Mouse (Mus musculus) kidney, adult 11 months (tissue): ENCODE measurements around the gene Grin2c.

Experiments used
- DNase-seq: peaks from one replicate; pipeline ENCODE4 v3.0.0; 2022

Grin2c gene

DNA sequence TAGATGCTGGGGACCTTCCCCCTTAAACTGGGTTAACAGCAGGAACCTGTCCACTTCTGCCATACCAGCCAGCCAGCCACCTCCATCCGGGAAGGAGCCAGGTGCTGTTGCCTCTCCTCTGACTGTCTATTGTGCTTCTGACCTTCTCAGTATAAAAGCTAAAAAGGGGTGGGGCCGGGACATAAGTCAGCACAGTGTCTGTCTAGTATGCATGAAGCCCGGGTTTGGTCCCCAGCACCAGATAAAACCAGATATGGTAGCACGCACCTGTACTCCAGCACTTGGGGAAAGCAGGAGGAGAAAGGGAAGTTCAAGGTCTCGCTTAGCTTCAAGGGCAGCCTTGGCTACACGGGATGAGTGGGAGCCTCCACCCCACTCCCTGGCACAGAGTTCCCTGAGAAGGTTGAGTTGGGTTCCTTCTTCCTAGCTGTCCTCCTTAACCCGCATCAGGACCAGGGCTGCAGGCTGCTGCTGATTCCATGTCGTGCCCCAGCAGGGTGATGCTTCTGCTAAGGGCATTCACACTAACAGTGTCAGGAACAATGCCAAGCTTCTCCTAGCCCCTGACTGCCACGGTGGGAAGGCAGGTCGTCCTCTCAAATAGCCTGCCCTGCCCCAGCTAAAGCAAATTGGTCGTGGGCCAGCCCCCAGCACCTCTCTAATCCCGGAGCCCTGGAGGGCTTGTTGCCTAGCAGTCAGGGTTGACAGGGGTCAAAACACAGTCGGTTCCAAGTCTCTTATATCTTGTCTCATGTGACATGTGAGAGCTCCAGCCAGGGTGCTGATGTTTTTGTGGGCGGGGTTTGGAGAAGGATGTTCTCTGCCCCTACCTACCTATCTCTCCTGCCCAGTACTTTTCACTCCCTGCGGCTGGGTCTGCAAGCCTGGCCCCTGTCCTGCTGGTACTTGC is 37.8 kb downstream of the Grin2c start:
- no peak for DNase-seq

DNA sequence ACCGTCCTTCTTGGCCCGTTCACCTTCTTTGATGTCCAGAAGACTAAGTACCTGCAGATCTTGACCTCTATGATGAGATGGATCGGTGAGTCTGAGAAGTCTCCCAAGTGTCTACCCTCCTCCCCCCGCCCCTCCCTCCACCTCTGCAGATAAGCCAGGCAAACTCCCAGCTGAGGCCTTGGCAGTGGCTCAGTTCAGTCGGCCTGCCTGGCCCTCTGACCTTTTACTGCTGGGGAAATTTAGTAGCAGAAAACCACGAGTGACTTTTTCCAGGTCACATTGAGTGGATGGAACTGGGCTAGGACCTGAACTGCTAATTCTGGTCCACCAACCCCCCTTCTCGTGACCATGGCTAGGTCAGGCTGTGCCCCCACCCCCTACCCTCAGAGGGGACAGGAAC is 38.6 kb downstream of the Grin2c start:
- no peak for DNase-seq

DNA sequence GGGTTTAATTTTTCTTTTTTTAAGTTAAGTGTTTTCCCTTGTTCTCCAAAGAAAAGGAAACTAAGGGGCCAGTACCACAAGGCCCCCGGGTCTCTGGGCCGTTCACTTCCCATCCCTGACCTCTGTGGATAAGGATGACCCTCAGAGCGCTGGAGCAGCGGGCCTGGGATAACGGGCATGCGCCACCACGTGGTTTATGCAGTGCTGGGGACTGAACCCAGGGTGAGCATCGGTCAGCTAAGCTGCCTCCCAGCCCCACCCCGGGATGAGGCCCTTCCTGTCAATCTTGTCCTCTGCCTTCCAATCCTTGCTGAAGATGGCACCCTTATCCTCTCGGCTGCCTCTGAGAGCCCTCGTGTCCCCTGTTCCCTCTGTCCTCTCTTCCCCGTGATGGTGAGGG is 39.4 kb downstream of the Grin2c start:
- no peak for DNase-seq

DNA sequence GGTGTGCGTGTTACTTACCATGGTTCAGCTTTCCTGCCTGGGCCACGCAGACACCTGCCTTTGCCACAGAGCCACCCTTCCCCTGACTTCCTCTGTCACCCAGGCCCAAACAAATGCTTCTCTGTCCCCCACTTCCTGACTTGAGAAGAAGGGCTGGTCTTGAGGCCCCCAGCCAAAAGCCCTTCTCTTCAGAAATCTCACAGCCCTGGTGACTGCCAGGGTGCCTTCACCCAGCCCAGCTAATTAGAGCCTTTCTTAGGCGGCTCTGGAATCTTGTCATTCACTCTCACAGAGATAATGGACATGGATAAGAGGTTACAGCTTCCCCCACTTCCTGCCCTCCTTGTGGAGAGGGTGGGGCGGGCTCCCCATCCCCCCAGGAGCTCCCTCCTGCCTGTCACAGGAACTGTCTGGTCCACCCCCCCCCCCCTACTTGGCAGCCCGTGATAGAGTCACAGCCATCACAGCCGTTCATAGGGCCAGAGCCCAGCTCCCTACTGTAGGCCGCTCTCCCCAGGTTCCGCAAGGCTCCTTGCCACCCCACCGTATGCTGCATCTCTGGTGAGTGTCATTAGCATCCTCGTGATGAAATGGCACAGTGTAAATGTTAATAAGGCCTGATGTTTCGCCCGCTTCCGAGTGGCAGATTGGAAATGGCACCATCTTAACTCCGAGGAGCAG is 40.1 kb downstream of the Grin2c start:
- DNase-seq, result no peak

DNA sequence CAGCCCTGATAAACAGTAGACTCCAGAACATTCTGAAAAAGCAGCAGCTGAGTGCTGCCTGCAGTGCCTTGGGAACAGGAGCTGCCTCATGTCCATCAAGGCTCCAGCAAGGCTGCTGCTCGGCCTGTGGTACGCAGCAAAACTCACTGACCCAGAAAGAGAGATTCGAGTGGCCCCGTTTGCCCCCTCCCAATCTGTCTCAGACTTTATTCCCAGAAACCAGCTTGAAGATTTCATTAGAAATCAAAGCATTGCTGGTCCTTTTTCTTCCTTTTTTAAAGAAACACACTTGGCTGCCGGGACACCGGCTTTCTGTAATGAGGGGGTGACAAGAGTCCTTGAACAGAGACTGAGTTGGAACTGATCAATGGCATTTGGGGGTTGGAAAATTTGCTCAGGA is 41.7 kb downstream of the Grin2c start:
- no peak for DNase-seq

DNA sequence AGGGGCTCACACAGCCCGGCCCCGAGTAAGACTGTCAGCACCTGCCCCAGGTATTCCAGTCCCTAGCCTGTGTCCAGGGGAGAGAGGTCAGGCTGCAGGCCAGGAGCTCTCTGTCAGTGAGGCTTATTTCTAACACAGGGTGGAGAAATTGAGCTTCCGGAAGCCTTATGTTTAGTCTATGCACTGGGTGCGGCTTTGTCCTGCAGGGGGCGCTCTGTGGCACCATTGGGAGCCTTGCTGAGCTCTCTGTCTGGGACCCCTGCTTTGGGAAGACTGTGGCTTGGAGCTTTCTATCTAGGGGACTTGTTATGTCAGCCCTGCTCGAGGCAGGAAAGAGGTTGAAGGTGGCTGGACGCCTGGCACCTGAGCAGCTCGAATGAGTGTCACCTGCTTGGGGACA is 42.2 kb downstream of the Grin2c start:
- DNase-seq, result no peak

DNA sequence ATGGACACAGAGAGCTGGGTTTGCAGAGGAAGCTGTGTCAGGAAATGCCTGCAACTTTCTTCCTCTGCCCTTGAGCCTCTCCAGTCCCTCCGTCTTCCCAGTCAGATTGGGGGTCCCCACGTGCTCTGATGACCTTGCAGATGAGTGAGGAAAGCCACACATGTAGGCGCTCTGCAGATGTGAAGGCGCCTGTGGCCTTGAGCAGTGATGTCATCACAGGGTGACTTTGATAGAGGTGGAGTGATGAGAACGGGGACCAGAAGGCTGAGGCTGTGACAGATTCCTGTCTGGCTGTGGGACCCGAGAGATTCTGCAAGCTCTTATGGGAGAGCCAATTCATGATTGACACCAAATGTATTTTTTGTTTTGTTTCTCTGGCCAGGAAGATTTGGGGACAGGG is 43.2 kb downstream of the Grin2c start:
- DNase-seq, result no peak

DNA sequence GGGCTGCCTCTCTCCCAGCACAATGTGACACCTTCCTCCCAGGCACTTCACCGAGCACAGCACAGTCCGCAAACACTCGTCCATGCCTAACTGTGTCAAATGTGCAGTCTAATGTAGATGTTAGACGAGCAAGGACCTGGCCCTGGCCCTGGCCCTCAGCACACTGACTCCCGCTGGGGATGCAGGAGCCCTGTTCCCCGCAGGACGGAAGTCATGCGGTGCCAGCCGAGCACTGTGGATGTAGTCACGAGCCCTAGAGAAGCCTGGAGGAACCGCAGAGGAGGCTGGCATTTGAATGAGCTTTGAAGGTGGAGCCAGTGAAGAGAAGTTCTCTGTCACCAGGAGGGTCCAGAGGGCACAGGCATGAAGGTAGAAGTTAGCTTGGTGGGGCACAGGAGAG is 43.6 kb downstream of the Grin2c start:
- DNase-seq, result no peak

DNA sequence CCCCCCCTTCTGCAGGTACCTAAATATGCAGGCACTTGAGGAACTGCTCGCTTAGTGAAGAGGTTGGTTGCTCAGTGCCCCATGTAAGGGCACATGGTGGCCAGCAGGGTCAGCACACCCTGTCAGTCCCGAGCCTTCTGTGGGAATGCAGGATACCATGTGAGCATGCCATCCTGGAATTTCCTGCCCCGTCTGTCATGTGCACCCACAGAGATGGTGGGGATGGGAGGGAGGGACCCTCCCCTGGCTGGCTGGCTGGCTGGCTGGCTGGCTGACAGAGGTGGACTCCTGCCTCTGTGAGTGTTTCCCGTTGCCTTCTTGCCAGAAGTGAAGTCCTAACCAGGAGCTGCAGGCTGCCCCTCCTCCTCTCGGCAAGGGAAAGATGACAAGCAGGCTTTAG is 44.5 kb downstream of the Grin2c start:
- no peak for DNase-seq

DNA sequence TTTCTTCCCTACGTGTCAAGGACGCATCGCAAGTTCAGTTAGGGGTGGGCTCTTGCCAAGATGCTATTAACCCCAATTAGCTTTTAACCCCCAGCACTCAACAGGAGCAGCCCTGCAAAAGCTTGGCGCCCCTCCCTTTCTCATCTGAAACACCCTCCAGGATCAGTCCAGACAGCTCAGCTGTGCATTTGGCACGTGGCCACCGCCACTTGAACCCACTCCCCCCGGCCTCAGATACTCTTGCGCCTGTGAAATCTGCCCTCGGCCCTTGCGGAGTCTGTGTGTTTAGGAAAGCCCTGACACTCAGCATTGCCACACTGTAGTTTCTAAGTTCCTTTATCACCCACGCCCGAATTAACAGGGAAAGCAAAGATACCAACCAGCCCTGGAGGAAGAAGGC is 45.0 kb downstream of the Grin2c start:
- no peak for DNase-seq

DNA sequence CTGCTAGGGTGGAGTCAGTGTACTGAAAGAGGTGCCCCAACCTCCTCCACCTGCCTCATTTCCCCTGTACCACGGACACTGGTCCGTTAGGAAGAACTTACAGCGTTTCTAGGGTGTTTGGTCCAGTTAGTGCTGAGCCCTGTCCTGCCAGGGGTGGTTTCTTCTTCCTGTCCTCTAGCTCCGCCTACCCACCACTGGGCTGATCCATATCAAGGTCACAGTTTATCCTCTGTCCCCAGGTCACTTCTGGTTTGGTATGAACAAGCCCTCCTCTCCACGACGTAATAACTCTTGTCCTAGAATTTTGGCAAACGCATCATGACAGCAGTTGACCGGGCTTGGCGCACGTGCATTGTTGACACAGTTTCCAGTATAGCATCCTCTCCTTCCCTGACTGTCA is 47.4 kb downstream of the Grin2c start:
- DNase-seq, result no peak

DNA sequence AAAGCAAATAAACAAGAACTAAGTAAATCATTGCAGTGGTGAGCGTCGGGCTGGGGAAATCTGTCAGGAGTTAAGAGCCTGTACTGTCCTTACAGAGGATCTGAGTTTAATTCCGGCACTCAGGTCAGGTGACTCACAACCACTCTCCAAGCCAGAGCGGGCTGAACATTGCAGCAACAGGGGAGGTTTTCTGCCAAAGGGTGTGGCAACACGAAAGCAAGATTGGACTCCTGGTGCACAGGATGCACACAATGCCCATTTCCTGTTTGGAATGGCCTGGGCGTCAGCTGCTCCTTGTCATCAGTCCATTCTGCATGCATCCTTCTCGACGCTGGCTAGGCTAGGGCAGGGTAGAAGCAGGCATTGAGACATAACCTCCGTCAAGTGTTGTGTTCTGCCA is 47.8 kb downstream of the Grin2c start:
- peak; percentile 42 for DNase-seq

DNA sequence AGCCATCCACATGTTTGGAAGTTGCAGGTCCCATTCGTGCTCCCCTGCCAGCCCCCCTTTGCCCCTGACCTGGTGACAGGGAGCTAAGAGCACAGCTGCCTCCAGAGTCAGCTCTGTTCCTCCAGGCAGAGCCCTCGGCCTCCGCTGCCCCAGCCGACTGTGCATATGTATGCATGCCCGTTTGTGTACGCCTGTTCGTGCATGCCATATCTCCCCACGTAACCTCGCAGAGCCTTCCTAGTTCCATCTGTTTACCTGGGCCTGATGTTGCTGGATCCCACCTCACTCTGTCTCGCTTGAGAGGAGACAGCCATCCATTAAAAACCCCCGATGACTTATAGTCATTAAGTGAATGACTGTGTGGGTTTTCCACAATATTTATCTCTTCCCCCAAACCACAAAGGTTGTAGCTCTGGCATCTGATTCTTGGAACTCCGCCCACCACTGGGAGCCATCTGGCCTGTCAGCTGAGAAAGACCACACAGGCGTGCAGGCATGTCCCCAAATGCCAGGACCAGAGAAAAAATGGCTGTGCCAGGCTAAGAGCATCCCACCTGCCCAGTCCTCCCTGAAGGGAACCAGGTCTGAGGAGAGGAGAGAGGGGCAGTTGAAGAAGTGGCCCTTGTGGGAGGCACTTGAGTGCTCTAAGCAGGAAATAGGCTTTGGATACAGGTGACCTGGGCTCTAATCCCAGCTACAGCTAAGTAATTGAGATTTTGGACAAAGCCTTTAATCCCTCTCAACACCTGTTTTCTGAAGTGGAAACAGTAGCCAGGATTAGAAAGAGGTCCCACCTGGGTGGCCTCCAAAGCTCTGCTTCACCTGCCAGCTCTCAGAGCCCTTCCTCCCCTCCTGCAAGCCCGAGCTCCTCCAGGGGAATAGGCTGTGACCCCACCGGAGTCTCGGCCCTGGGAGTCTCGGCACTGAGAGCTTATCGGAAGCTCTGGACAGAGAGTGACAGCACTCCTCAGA is 49.3 kb downstream of the Grin2c start:
- no peak for DNase-seq

DNA sequence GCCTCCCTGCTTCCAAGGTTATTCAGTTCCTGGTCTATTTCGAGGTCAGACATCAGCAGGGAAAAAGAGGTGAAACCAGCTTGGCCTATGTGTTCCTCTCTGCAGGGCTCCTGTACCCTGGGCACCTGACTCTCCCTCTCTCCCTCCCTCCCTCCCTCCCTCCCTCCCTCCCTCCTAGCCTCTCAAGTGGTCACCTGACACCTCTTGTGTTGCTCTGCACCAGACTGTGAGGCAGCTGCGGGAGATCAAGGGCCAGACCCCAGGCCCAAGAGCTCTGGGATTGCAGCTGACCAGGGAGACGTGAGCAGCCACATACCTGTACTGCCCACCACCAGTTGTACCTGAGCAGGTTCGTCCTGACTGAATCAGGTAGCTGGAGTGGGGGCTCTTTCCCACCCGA is 51.9 kb downstream of the Grin2c start:
- DNase-seq, result no peak

DNA sequence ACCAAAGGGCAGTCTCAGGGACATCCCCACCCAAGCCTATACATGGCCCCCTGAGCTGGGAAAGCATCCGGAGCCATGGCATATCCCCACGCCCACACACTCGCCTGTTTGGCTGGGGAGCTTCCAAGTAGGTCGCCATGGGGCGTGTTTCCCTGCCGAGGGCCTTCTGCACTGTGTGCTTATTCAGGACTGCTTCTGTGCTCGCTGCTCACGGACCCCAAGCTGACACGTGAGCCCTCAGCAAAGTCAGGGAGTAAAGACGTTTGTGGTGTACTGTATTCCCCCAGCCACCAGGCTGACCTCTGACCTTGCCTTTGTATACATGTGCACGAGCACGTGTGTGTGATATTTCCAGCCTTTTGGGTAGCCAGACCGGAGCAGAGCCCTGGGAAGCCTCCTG is 54.9 kb downstream of the Grin2c start:
- DNase-seq, result no peak

DNA sequence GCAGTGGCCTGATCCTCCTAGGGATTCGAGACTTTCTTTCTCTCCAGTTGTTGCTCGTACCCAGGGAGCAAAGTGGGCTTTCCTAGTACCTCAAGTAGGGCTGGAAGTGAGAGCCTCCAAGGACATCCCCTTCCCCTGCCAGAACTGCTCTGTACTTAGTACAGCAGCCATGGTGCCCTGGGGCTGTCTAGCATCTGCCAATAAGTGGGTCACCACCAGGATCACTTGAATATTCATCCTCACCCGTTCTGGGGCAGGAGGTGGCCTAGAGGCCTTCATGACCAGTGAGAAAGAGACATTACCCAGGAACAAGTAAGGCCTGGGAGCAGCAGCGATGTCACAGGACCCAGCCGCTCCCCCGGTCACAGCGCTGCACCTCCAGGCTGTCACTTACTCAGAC is 57.1 kb downstream of the Grin2c start:
- no peak for DNase-seq

DNA sequence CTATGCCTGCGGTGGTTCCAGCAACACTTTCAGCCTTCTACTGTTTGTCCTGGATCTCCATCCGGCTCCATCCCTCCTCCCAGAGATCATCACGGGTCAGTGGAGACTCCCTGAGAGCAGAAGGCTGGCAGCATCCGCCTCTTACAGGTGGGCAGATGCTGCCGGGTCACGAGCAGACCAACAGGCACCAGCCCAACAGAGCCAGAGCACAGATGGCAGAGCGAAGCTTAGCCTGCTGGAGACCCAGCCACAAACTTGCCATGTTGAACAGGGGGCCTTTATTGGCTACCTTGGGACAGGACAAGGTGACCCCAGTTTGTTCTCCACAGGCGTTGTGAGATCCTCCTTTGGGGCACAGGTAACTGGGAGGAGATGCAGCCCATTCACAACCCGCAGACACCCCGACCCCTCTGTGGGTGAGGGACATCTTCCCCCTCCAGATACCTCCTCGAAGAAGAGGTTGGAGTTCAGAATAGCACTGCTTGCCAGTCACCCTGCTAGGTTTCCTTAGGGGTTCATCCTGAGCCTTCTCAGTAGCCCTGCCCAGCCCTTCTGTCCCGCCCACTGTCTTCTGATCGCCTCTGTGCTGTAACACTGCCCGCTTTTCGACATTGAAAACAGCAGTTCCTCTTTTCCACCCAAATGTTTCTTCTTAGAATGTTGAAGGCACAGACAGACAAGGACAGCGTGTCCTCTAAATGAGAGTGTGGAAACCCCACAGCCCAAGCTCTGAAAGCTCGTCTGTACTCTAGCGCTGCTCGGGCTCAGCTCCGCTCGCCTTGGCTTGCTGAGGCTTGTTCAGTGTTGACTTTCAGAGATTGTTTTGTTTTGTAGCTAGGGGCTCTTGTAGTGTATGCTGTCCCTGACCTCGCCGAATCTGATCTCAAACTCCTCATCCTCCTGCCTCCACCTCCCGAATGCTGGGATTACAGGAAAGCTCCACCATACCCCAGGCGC is 58.0 kb downstream of the Grin2c start:
- no peak for DNase-seq

DNA sequence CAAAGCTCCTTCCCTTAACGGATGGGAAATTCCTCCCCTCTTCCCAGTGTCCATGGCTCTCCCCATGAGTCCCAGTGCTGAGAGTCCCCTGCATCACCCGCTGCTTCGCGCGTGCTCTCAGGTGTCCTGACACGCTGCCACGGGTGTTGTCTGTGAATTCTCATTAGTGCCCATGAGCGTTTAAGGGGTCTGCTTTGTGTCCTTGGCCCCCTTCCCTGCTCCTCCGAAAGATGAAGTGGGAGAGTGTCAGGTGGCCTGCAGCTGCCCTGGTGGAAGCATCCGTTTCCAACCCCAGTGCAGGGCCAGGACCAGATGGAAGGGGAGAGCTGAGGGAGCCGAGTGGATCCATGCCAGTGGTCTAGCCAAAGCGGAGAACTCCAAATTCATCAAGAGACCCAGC is 58.9 kb downstream of the Grin2c start:
- no peak for DNase-seq

DNA sequence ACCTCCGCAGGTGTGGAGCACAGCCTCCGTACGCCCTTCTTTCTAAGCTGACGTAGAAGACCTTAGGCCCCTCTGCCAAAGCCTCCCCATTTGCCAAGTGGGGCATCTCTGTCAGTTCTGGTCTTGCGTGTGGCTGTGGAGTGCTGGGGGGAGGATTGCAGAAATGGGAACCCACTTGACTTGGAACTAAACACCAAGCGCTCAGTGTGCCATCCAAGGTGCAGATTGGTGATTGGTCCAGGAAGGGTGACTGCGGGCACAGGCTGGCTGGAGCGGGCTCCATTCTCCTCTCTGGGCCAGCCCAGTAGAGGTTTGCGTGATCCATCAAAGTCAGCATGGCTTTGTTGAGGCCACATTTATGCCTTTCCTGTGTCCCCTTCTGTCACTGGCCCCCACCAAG is 64.3 kb downstream of the Grin2c start:
- DNase-seq, result no peak

DNA sequence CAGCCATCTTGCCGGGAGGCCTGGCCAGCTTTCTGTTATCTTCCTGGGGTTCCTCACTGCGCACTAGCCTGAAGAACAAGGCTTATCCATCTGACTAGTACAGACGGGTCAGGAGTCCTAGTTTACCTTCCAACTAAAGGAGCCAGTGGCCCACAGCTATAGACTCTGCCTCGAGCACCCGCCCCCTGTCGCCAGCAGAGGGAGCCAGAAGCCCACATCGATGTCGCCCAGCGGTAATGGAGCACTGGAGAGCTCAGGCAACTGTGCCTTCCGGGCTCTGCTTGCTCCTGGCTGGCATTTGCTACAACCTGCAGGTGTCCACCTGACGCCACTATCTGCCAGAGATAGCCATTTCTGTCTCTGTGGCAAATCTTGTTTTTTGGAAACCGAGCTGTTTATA is 64.7 kb downstream of the Grin2c start:
- peak; percentile 55 for DNase-seq

DNA sequence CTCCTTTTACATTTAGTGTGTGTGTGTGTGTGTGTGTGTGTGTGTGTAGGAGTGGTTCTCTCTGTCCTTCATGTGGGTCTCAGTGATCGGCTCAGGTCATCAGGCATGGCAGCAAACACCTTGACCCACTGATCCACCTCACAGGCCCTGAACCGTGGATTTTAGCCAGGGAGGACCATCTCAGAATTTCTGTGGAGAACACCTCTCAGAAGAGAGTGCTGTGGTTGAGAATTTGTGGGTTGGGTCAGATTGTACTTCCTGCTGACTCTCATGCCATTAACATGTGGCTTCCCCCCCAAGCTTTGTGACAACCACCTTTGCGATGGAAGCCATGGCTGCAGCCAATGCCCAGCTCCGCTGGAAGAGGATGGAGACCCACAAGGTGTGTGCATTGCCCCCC is 66.5 kb downstream of the Grin2c start:
- DNase-seq, result no peak
